Mouse (Mus musculus): ENCODE measurements around the gene Ptprn2. TPM values are rescaled to one million over a fixed set of nuclear protein-coding genes. Genes with fewer than 3 reads are reported as not detected.

Gene Ptprn2
- polyA plus RNA-seq, 1 experiment from 2014 or later, result 0.09 TPM

DNA sequence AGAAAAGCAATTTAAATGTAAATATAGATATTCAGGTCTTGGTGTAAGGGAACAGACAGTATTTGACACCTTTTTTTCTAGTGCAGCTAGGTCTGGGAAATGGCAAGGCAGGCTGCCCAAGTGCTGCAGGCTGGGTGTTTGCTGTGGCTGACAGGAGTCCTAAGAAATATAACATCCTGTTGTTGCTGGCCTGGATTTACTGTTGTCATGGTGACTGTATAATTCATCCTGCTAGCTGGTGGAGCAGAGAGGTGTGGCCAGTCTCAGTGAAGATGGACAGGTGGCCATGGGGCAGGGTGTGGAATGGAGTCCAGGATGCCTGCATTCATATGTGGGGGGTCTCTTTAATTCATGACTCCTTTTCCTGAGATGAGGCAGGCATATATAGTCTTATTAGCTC is 96.3 kb downstream of the Ptprn2 start:
- Histone ChIP-seq H3K4me3 (no peak overlapping the region), H3K9me3 (replicated peaks) (no peaks in the 10 kb centered on the region), H3K4me1 (peaks cover 33% of the 10 kb centered on the region), H3K27me3 (ENCODE audit: low read depth, poor library complexity, severe bottlenecking) (no peaks in the 10 kb centered on the region), H3K27ac (no peak overlapping the region), H3K36me3 (no peaks in the 10 kb centered on the region)
- no peak for DNase-seq (ENCODE audit: low spot score)

DNA sequence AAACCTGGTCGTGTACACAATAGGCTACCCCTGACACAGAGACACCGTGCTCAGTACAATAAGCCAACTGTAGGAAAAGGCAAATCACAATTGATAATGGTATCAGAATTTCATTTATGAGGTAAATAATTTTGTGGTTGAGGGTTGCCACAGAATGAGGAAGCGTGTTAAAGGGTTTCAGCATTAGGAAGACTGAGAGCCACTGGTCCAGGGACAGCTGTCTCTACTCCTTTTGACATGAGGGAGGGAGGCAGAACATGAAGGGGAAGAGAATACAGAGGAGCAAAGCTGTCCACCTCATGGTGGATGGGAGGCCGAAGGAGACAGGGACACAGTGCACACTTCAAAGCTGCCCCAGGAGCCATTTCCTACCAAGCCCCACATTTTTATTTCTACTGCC is 97.3 kb downstream of the Ptprn2 start:
- peaks cover 33% of the 10 kb centered on the region for H3K4me1 ChIP-seq
- no peak overlapping the region for H3K4me3 ChIP-seq
- no peak for DNase-seq (ENCODE audit: low spot score)
- H3K36me3 ChIP-seq, result no peaks in the 10 kb centered on the region
- H3K27ac ChIP-seq, result no peak overlapping the region
- no peaks in the 10 kb centered on the region for H3K9me3 ChIP-seq (replicated peaks)
- 90% methylated on average over 4 of the region's 4 CpGs for WGBS
- H3K27me3 ChIP-seq (ENCODE audit: low read depth, poor library complexity, severe bottlenecking), result no peaks in the 10 kb centered on the region

DNA sequence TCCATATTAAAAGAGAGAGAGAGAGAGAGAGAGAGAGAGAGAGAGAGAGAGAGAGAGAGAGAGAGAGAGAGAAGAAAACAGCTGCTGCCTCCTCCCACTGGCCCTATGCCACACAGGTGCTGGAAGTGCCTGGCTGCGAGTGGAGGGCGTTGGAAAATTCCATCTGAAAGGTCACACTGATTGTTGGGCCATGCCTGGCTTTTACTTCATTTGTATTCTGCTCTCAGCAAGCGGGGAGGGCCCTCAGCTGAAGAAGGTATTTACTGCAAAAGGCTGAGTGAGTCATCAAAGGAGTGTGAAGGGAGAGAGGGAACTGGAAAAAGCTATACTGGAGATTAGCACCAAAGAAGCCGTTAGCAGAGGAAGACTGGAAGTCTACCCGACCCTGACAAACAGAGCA is 99.5 kb downstream of the Ptprn2 start:
- DNase-seq (ENCODE audit: low spot score), result no peak
- H3K9me3 ChIP-seq (replicated peaks), result no peaks in the 10 kb centered on the region
- H3K36me3 ChIP-seq, result no peaks in the 10 kb centered on the region
- H3K4me3 ChIP-seq, result no peak overlapping the region
- 34% methylated on average over 5 of the region's 5 CpGs for WGBS
- peaks cover 33% of the 10 kb centered on the region for H3K4me1 ChIP-seq
- H3K27ac ChIP-seq, result no peak overlapping the region
- H3K27me3 ChIP-seq (ENCODE audit: low read depth, poor library complexity, severe bottlenecking), result no peaks in the 10 kb centered on the region

DNA sequence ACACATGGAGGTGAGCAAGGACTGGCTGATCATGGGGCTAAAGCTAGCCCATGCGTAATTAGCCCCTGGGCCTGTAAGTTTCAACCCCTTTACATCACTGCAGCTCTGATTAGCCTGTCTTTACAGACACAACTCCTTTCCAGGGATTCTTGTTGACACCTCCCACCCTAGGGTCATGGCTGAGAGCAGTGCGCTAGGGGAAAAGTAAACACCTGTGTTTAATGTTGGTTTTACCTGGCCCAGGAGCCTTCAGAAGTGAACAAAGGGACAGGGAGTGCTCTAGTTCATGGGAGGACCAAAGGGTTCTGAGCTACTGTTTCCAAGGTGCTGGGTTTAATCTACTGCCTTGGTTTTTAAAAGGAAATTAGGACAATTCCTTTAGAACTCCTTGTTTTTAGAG is 100.6 kb downstream of the Ptprn2 start:
- no peaks in the 10 kb centered on the region for H3K36me3 ChIP-seq
- H3K27me3 ChIP-seq (ENCODE audit: low read depth, poor library complexity, severe bottlenecking), result no peaks in the 10 kb centered on the region
- DNase-seq (ENCODE audit: low spot score), result no peak
- no peaks in the 10 kb centered on the region for H3K9me3 ChIP-seq (replicated peaks)
- no peak overlapping the region for H3K4me3 ChIP-seq
- peaks cover 25% of the 10 kb centered on the region for H3K4me1 ChIP-seq
- 76% methylated on average over 2 of the region's 2 CpGs for WGBS
- H3K27ac ChIP-seq, result peak overlapping the region; percentile 66; the same call in 1 of the 2 replicates

DNA sequence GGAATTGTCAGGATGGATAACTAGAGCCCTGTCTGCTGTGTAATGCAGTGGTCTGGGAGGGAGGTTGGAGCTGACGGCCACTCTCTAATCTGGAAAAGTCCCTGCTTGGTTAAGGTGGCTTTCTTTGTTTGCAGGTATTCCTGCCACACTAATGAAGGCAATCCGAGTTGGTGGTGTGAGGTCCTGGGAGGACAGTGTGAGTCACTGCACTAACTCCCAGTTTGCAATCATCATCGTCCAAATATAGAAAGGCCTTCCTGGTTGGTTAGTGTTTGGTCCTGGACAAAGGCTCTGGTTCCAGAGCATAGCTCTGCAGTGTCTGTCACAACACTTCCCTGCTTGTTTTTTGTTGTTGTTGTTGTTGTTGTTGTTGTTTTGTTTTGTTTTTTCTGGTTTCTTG is 102.0 kb downstream of the Ptprn2 start:
- no peaks in the 10 kb centered on the region for H3K9me3 ChIP-seq (replicated peaks)
- H3K36me3 ChIP-seq, result no peaks in the 10 kb centered on the region
- DNase-seq (ENCODE audit: low spot score), result no peak
- H3K27ac ChIP-seq, result no peak overlapping the region
- peaks cover 21% of the 10 kb centered on the region for H3K4me1 ChIP-seq
- H3K27me3 ChIP-seq (ENCODE audit: low read depth, poor library complexity, severe bottlenecking), result no peaks in the 10 kb centered on the region
- WGBS, result 79% methylated on average over 3 of the region's 3 CpGs
- H3K4me3 ChIP-seq, result no peak overlapping the region

DNA sequence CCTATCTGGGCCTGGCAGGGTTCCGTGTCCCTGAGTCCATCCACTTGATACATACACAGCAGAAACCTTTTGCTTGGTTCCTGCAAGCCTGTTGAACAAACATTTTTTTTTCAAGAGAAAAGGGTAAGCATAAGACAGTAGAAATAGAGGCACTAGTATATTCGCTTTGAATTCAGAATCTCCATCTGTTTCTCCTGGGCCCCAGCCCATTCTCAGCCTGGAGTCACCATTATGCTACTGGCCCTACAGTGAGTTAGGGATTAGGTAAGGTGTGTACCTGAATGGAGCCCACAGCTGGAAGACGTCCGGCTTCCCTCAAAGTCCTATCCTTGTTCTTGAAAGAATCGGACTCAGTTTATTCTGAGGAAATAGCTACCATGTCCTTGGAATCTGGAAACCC is 104.6 kb downstream of the Ptprn2 start:
- WGBS, result 95% methylated on average over 5 of the region's 5 CpGs
- H3K4me3 ChIP-seq, result no peak overlapping the region
- DNase-seq (ENCODE audit: low spot score), result no peak
- peaks cover 17% of the 10 kb centered on the region for H3K4me1 ChIP-seq
- H3K27me3 ChIP-seq (ENCODE audit: low read depth, poor library complexity, severe bottlenecking), result no peaks in the 10 kb centered on the region
- H3K9me3 ChIP-seq (replicated peaks), result no peaks in the 10 kb centered on the region
- H3K27ac ChIP-seq, result no peak overlapping the region
- no peaks in the 10 kb centered on the region for H3K36me3 ChIP-seq

DNA sequence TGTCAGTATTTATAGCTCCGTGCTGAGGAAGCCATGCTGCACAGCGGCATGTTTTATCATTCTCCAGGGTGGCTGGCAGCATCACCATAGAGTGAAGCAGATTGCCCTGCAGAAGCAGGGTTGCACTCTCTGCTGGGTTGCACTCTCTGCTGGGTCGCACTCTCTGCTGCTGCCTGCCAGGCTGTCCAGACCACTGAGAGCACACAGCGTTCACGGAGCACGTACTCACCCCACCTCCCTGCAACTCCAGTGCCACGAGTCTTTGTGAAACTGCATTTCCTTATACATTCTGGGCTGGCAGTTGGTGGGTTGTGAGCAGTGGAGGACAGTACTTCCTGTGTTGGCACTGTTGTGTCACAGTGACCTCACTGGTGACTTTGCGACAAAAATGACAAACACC is 108.9 kb downstream of the Ptprn2 start:
- no peak overlapping the region for H3K27ac ChIP-seq
- no peaks in the 10 kb centered on the region for H3K36me3 ChIP-seq
- WGBS, result 79% methylated on average over 8 of the region's 8 CpGs

DNA sequence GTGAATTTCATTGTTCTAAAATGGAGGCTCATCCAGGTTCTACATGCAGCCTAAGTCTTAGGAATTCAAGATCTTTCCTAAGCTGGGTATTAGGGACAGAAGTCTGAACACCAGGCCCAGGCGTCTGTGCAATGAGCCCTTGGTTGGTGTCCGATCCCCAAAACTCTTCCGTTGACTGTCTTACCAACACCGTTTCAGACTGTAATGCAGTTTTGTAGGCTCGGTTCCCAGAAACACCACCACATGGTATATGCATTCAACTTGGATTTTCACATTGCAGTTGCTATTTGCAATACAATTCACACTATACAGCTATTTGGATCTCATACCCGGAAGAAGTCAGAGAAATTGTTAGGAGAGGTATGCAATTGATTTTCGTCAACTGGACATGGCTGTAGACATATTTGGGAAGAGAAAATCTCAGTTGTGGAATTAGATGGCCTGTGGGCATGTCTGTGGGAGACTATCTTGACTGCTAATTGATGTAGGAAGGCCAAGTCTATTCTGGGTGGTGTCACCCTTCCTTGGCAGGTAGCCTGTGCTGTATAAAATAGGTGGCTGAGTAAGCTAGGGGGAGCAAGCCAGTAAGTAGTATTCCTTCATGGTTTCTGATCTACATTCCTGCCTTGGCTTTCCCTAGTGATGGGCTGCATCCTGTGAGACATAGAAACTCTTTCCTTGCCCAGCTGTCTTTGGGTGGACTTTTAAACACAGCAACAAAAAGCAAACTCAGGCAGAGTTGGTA is 109.5 kb downstream of the Ptprn2 start:
- Histone ChIP-seq H3K27ac (no peak overlapping the region), H3K36me3 (no peaks in the 10 kb centered on the region), H3K9me3 (replicated peaks) (no peaks in the 10 kb centered on the region), H3K4me3 (no peak overlapping the region), H3K27me3 (ENCODE audit: low read depth, poor library complexity, severe bottlenecking) (no peaks in the 10 kb centered on the region), H3K4me1 (0 out of 2 replicates have a peak, but pooled peaks cover 5% of the 10 kb centered on the region)
- DNase-seq (ENCODE audit: low spot score), result no peak
- WGBS, result 96% methylated on average over 7 of the region's 7 CpGs

More for the DNA sequence above, 108.9 kb downstream of the Ptprn2 start:
- no peak for DNase-seq (ENCODE audit: low spot score)
- H3K27me3 ChIP-seq (ENCODE audit: low read depth, poor library complexity, severe bottlenecking), result no peaks in the 10 kb centered on the region
- H3K4me3 ChIP-seq, result no peak overlapping the region
- H3K9me3 ChIP-seq (replicated peaks), result no peaks in the 10 kb centered on the region
- H3K4me1 ChIP-seq, result 0 out of 2 replicates have a peak, but pooled peaks cover 5% of the 10 kb centered on the region

DNA sequence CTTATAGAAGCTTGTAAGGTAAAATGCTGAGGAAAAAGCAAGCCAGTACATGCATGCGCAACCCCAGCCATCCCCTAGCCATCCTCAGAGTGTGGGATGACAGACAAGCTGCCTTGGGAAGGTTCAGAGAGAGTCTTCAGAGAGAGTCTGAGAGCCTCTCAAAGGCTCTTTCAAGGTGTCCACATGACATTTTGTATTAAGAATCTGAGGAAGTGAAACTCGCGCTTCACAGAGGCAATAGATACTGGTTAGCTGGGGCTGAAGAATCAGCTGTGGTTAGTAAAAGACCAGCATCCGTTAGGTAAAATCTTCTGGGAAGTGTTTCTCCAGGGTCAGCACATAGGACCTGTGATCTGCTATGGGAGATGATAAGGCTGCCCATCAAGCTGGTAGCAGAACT is 110.2 kb downstream of the Ptprn2 start:
- Histone ChIP-seq H3K4me1 (0 out of 2 replicates have a peak, but pooled peaks cover 5% of the 10 kb centered on the region), H3K9me3 (replicated peaks) (no peaks in the 10 kb centered on the region), H3K27me3 (ENCODE audit: low read depth, poor library complexity, severe bottlenecking) (no peaks in the 10 kb centered on the region), H3K36me3 (no peaks in the 10 kb centered on the region), H3K27ac (no peak overlapping the region), H3K4me3 (no peak overlapping the region)
- DNase-seq (ENCODE audit: low spot score), result no peak
- WGBS, result 92% methylated on average over 4 of the region's 4 CpGs

DNA sequence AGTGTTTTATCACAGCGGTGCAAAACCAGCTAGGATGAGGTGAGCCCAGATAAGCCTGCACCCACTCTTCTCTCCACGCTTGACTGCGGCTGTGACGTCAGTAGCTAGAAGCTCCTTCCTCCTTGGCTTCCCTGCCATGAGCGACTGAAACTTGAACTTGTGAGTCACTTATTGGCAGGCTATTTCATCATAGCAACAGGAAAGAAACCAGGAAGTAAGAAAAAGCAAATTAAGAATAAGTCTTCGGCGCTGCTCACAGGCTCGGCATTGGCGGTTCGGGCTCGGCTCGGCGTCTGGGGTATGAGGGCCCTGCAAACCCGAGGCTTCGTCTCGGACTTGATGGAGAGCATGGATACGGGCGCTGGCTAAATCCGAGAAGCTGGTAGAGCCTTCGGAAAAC is 111.5 kb downstream of the Ptprn2 start:
- H3K4me1 ChIP-seq, result 0 out of 2 replicates have a peak, but pooled peaks cover 2% of the 10 kb centered on the region
- no peaks in the 10 kb centered on the region for H3K27me3 ChIP-seq (ENCODE audit: low read depth, poor library complexity, severe bottlenecking)
- H3K9me3 ChIP-seq (replicated peaks), result no peaks in the 10 kb centered on the region
- no peak overlapping the region for H3K4me3 ChIP-seq
- DNase-seq (ENCODE audit: low spot score), result no peak
- H3K36me3 ChIP-seq, result no peaks in the 10 kb centered on the region
- 94% methylated on average over 20 of the region's 20 CpGs for WGBS
- no peak overlapping the region for H3K27ac ChIP-seq

DNA sequence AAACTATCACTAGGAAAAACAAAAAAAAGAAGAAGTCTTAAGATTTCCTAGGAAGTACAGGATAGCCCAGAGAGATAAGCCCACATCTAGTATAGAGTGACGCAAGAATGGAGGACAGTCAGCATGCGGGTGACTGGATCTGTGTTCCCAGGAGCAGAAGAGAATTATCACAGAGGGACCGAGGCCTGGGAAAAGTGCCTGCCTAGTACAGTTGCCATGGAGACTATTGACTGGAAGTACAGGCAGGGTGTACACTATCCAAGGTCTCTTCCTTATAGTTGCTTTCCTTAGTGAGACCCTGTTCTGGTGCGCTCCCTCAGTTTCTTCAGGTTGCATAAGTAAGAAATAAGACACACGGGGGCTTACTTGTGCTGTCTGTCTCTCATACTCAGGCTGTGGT is 112.2 kb downstream of the Ptprn2 start:
- DNase-seq (ENCODE audit: low spot score), result no peak
- Histone ChIP-seq H3K36me3 (no peaks in the 10 kb centered on the region), H3K27me3 (ENCODE audit: low read depth, poor library complexity, severe bottlenecking) (no peaks in the 10 kb centered on the region), H3K27ac (no peak overlapping the region), H3K4me3 (no peak overlapping the region), H3K4me1 (no peaks in the 10 kb centered on the region), H3K9me3 (replicated peaks) (no peaks in the 10 kb centered on the region)
- 92% methylated on average over 5 of the region's 5 CpGs for WGBS

DNA sequence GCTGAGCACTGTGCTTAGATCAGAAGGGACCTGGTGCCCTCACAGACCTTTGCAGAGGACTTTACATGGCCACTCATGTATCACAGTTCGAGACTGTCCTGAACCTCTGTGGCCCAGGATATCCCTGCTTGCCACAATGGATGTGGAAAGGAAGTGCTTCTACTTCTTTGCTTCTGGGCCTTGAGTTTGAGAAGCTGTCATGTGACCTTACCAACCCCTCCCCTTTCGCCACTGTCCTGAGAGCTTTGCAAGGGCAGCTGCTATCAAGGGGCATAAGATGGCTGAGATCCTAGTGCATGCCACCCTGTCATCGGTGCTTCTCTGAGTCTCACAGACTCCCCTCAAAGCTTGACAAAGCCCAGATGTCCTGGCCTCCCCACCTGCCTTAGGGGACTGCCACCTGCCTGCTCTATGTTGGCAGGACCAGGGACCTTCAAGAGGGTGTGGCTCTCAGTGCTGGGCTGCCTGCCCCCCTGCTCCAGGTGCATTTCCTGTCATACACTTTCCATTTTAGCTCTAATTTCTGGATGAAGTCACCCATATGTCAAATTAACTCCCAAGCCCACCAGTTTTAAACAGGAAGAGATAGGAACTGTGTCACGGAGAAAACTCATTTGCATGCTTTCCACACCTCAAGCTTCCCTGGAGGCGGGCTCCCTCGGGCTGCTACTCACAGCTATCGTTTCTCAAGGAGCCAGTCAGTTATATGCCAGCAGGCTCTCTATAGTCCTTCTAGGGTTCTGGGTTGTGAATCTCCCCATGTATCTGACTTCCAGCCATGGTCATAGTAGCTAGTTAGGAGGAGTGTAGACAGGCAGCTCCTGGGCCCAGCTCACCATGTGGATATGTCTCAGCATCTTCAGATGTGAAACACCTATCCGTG is 112.8 kb downstream of the Ptprn2 start:
- Histone ChIP-seq H3K4me3 (no peak overlapping the region), H3K27ac (no peak overlapping the region), H3K36me3 (no peaks in the 10 kb centered on the region), H3K4me1 (no peaks in the 10 kb centered on the region), H3K9me3 (replicated peaks) (no peaks in the 10 kb centered on the region), H3K27me3 (ENCODE audit: low read depth, poor library complexity, severe bottlenecking) (no peaks in the 10 kb centered on the region)
- WGBS, result 77% methylated on average over 8 of the region's 8 CpGs
- no peak for DNase-seq (ENCODE audit: low spot score)

DNA sequence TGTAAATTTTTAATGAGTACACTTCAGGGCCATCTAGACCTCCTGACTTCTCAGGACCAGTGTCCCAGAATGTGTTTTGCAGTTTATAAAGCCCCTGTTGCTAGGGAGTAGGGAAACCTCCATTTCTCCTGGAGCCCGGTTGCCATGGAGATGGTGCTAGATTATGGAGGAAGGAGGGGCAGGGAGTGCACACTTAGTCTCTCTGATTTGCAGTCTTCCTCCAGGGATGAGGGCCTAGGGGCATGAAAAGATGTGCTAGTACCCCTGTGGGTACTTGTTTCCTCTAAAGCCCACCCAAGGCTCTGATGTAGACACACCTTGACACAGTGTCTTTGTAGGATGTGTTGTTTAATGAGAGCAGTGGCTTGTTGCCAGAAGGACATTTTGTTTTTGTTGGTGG is 114.0 kb downstream of the Ptprn2 start:
- no peaks in the 10 kb centered on the region for H3K4me1 ChIP-seq
- no peak for DNase-seq (ENCODE audit: low spot score)
- H3K27me3 ChIP-seq (ENCODE audit: low read depth, poor library complexity, severe bottlenecking), result no peaks in the 10 kb centered on the region
- H3K27ac ChIP-seq, result no peak overlapping the region
- no peaks in the 10 kb centered on the region for H3K9me3 ChIP-seq (replicated peaks)
- H3K36me3 ChIP-seq, result no peaks in the 10 kb centered on the region
- no peak overlapping the region for H3K4me3 ChIP-seq
- 87% methylated on average over 1 of the region's 1 CpGs for WGBS
